Mouse (Mus musculus): ENCODE measurements around the gene Fgd2. TPM values are rescaled to one million over a fixed set of nuclear protein-coding genes. Genes with fewer than 3 reads are reported as not detected.
A peak's percentile ranks its signal among the peaks of the same experiment; 100 is the strongest.
"Not testable (repeated sequence)": the region's sequence is repeated elsewhere in the genome, so short reads cannot be mapped to it uniquely, and the experiment has no call there.

Gene Fgd2
- total RNA-seq, 4 experiments from 2014 or later: 7.5 to 7.9 (median 7.6) TPM

- DNase-seq (ENCODE audit: low spot score in 2 of 2): no peak
Observed at GRCm38 (mm10) chr17:29336266-29336990, 24.3 kb upstream of the Fgd2 start.

GRCm38 (mm10) chr17:29337979-29338823, 22.5 kb upstream of the Fgd2 start:
- DNase-seq (ENCODE audit: low spot score in 2 of 2): no peak

- DNase-seq (ENCODE audit: low spot score in 2 of 2): no peak
Observed at GRCm38 (mm10) chr17:29339170-29339768, 21.4 kb upstream of the Fgd2 start.

GRCm38 (mm10) chr17:29340406-29341261, 20.1 kb upstream of the Fgd2 start:
- no peak for DNase-seq (ENCODE audit: low spot score in 2 of 2)

- no peak for DNase-seq (ENCODE audit: low spot score in 2 of 2)
Observed at GRCm38 (mm10) chr17:29341591-29342003, 19.1 kb upstream of the Fgd2 start.

GRCm38 (mm10) chr17:29342010-29342910, 18.5 kb upstream of the Fgd2 start:
- DNase-seq (ENCODE audit: low spot score in 2 of 2): no peak

GRCm38 (mm10) chr17:29343241-29343640, 17.5 kb upstream of the Fgd2 start:
- DNase-seq (ENCODE audit: low spot score in 2 of 2): no peak

- DNase-seq (ENCODE audit: low spot score in 2 of 2): no peak
Observed at GRCm38 (mm10) chr17:29345272-29345671, 15.4 kb upstream of the Fgd2 start.

GRCm38 (mm10) chr17:29346496-29347125, 14.1 kb upstream of the Fgd2 start:
- DNase-seq (ENCODE audit: low spot score in 2 of 2): peak in 1 of 2 experiments; percentile 67

- DNase-seq (ENCODE audit: low spot score in 2 of 2): no peak
Observed at GRCm38 (mm10) chr17:29347126-29347644, 13.5 kb upstream of the Fgd2 start.

GRCm38 (mm10) chr17:29347645-29348256, 13.0 kb upstream of the Fgd2 start, which contains the start of gene Mtch1:
Gene Mtch1 (minus strand): TSS chr17:29347934.
- DNase-seq (ENCODE audit: low spot score in 2 of 2): peak; percentile 91 to 97

GRCm38 (mm10) chr17:29348996-29349395, 11.7 kb upstream of the Fgd2 start:
- no peak for DNase-seq (ENCODE audit: low spot score in 2 of 2)

- DNase-seq (ENCODE audit: low spot score in 2 of 2): not testable (repeated sequence)
Observed at GRCm38 (mm10) chr17:29351056-29351455, 9.7 kb upstream of the Fgd2 start.

GRCm38 (mm10) chr17:29355461-29355840, 5.3 kb upstream of the Fgd2 start:
- DNase-seq (ENCODE audit: low spot score in 2 of 2): peak in 1 of 2 experiments; percentile 53

- DNase-seq (ENCODE audit: low spot score in 2 of 2): no peak
Observed at GRCm38 (mm10) chr17:29355841-29356478, 4.8 kb upstream of the Fgd2 start.

GRCm38 (mm10) chr17:29356479-29356856, 4.2 kb upstream of the Fgd2 start:
- peak in 1 of 2 experiments; percentile 58 for DNase-seq (ENCODE audit: low spot score in 2 of 2)

GRCm38 (mm10) chr17:29356882-29357281, 3.8 kb upstream of the Fgd2 start:
- no peak for DNase-seq (ENCODE audit: low spot score in 2 of 2)

GRCm38 (mm10) chr17:29358928-29359327, 1.8 kb upstream of the Fgd2 start:
- no peak for DNase-seq (ENCODE audit: low spot score in 2 of 2)
